Mouse (Mus musculus): ENCODE results near the gene Dzank1. TPM values are rescaled to one million over a fixed set of nuclear protein-coding genes. Genes with fewer than 3 reads are reported as not detected.

Dzank1 gene
- polyA plus RNA-seq, 2 experiments: 0.02 to 0.17 TPM

DNA sequence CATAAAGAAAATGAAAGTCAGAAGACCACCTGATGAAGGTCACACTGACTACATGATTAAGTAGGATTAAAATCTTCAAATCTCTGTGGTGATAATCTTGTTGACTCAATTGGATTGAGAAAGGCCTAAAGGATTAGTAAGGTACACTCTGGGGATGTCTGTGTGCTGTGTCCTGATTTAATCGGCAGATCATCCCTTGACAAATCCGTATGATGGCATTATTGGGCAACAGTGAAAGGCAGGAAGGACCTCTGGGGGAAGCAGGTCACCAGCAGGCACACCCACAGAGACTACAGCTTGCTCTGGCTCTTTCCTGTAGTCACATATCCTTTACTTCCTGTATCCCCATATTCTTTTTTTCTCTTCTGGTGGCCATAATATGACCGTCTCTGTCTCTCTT, 7.4 kb downstream of the Dzank1 start:
- no peaks in the 10 kb centered on the region for H3K9me3 ChIP-seq (ENCODE audit: control insufficient read depth, low read length)
- no peak for TF ChIP-seq CTCF (IDR thresholded peaks at IDR 0.05; ENCODE audit: low read depth)
- no peak for TF ChIP-seq EP300 (IDR thresholded peaks at IDR 0.05; ENCODE audit: low read depth)
- no peak for ATAC-seq (ENCODE audit: insufficient read depth)
- no peak overlapping the region for H3K9ac ChIP-seq (replicated peaks)
- no peak overlapping the region for H3K4me3 ChIP-seq (ENCODE audit: insufficient read depth in 1 of 2, low read depth in 2 of 2, low read length in 2 of 2)
- WGBS (ENCODE audit: insufficient replicate concordance): 47% methylated on average over 3 of the region's 3 CpGs
- H3K36me3 ChIP-seq (replicated peaks; ENCODE audit: control insufficient read depth, insufficient read depth, low read depth): no peaks in the 10 kb centered on the region
- no peak overlapping the region for H3K27ac ChIP-seq
- no peak for DNase-seq (ENCODE audit: low read depth in 3 of 3, low spot score in 3 of 3)
- no peaks in the 10 kb centered on the region for H3K27me3 ChIP-seq (ENCODE audit: control insufficient read depth, insufficient read depth, low read length)
- H3K4me2 ChIP-seq (ENCODE audit: low read depth): no peak overlapping the region
- H3K4me1 ChIP-seq (replicated peaks; ENCODE audit: control insufficient read depth in 2 of 2, insufficient read depth in 2 of 2, low read length in 1 of 2): no peaks in the 10 kb centered on the region

DNA sequence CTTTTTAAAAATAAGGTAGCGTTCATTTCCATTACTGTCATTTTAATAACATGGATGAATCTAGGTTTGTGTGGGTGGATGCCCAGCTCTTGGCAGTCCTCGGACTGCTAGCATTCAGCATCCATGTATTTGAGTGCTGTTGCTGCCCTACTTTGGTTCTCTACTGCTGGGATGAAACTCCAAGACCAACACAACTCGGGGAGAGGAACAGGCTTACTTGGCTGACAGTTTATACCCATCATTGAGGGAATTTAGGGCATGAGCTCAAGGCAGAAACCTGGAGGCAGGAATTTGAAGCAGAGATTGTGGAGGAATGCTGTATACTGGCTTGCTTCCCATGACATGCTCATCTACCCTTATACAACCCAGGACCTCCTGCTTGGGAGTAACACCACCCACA, 12.6 kb downstream of the Dzank1 start:
- H3K27ac ChIP-seq: no peak overlapping the region
- H3K27me3 ChIP-seq (ENCODE audit: control insufficient read depth, insufficient read depth, low read length): no peaks in the 10 kb centered on the region
- H3K4me2 ChIP-seq (ENCODE audit: low read depth): no peak overlapping the region
- H3K9ac ChIP-seq (replicated peaks): no peak overlapping the region
- DNase-seq (ENCODE audit: low read depth in 3 of 3, low spot score in 3 of 3) (no peak), ATAC-seq (ENCODE audit: insufficient read depth) (no peak)
- TF ChIP-seq CTCF (IDR thresholded peaks at IDR 0.05; ENCODE audit: low read depth) (no peak), EP300 (IDR thresholded peaks at IDR 0.05; ENCODE audit: low read depth) (no peak)
- WGBS (ENCODE audit: insufficient replicate concordance): 50% methylated on average over 3 of the region's 3 CpGs
- no peaks in the 10 kb centered on the region for H3K36me3 ChIP-seq (replicated peaks; ENCODE audit: control insufficient read depth, insufficient read depth, low read depth)
- H3K9me3 ChIP-seq (ENCODE audit: control insufficient read depth, low read length): no peaks in the 10 kb centered on the region
- H3K4me1 ChIP-seq (replicated peaks; ENCODE audit: control insufficient read depth in 2 of 2, insufficient read depth in 2 of 2, low read length in 1 of 2): no peaks in the 10 kb centered on the region
- H3K4me3 ChIP-seq (ENCODE audit: insufficient read depth in 1 of 2, low read depth in 2 of 2, low read length in 2 of 2): no peak overlapping the region

DNA sequence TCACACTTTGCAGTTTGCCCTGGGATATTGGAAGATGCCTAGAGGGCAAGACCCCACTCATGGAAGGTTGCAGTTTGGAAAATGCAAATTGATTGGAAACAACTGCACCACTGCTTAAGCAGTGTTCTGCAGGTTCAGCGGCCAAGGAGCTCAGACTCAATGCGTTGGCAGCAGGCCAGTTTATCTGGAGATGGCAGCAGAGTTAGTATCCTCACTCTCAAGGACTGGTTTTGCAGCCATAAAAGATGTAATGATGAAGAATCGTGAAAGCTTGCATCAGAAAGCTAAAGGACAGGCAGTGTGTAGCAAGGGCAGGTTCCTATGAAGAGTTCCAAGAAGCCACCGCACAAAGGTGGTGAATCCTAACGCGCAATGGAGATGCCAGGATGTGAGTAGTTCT, 25.1 kb downstream of the Dzank1 start:
- no peak for ATAC-seq (ENCODE audit: insufficient read depth)
- Histone ChIP-seq H3K4me1 (replicated peaks; ENCODE audit: control insufficient read depth in 2 of 2, insufficient read depth in 2 of 2, low read length in 1 of 2) (no peaks in the 10 kb centered on the region), H3K9ac (replicated peaks) (no peak overlapping the region), H3K4me3 (ENCODE audit: insufficient read depth in 1 of 2, low read depth in 2 of 2, low read length in 2 of 2) (no peak overlapping the region), H3K9me3 (ENCODE audit: control insufficient read depth, low read length) (no peaks in the 10 kb centered on the region), H3K4me2 (ENCODE audit: low read depth) (no peak overlapping the region), H3K27ac (no peak overlapping the region), H3K36me3 (replicated peaks; ENCODE audit: control insufficient read depth, insufficient read depth, low read depth) (no peaks in the 10 kb centered on the region), H3K27me3 (ENCODE audit: control insufficient read depth, insufficient read depth, low read length) (no peaks in the 10 kb centered on the region)
- 72% methylated on average over 6 of the region's 6 CpGs for WGBS (ENCODE audit: insufficient replicate concordance)
- no peak for TF ChIP-seq EP300 (IDR thresholded peaks at IDR 0.05; ENCODE audit: low read depth)
- no peak for TF ChIP-seq CTCF (IDR thresholded peaks at IDR 0.05; ENCODE audit: low read depth)
- no peak for DNase-seq (ENCODE audit: low read depth in 3 of 3, low spot score in 3 of 3)

DNA sequence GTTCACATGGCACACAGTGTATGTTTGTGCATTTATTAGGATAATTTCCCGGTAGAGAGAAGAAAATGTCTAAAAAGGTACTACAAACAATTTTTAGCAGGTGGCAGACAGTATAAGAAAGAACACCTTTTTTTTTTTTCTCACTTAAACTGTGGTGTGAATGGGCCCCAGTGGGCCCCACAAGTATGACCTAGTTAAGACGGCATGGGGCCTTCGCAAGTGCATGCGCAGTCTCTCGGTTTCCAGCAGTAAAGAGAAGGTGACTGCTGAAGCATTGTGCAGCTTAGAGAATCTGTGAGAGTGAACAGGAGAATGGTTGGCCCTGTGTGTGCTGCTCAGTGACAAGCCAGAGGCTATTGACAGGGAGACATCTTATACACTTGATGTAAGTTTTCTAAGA, 37.9 kb downstream of the Dzank1 start:
- Histone ChIP-seq H3K9ac (replicated peaks) (no peak overlapping the region), H3K4me1 (replicated peaks; ENCODE audit: control insufficient read depth in 2 of 2, insufficient read depth in 2 of 2, low read length in 1 of 2) (no peaks in the 10 kb centered on the region), H3K27ac (no peak overlapping the region), H3K4me2 (ENCODE audit: low read depth) (no peak overlapping the region), H3K36me3 (replicated peaks; ENCODE audit: control insufficient read depth, insufficient read depth, low read depth) (no peaks in the 10 kb centered on the region), H3K9me3 (ENCODE audit: control insufficient read depth, low read length) (no peaks in the 10 kb centered on the region), H3K4me3 (ENCODE audit: insufficient read depth in 1 of 2, low read depth in 2 of 2, low read length in 2 of 2) (no peak overlapping the region), H3K27me3 (ENCODE audit: control insufficient read depth, insufficient read depth, low read length) (no peaks in the 10 kb centered on the region)
- WGBS (ENCODE audit: insufficient replicate concordance): 75% methylated on average over 5 of the region's 5 CpGs
- no peak for ATAC-seq (ENCODE audit: insufficient read depth)
- DNase-seq (ENCODE audit: low read depth in 3 of 3, low spot score in 3 of 3): no peak
- TF ChIP-seq CTCF (IDR thresholded peaks at IDR 0.05; ENCODE audit: low read depth) (no peak), EP300 (IDR thresholded peaks at IDR 0.05; ENCODE audit: low read depth) (no peak)

DNA sequence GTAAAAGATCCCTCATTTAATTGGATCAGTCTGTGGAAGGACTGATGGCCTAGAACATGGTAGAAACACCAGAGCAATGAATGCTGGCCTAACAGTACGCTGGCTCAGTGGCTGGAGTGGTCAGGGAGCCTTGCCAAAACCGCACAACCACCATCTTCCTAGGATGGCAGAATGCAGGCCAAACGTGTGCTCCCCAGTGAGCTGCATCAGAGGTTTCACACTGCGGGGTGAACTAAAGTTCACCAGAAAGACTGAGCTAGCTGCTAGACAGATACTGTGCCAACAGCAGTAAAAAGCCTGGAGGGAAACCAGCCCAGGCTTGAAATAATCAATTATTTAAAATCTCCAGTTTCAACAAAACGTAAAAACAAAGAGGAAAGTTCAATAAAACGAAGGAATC, 39.7 kb downstream of the Dzank1 start:
- ATAC-seq (ENCODE audit: insufficient read depth) (no peak), DNase-seq (ENCODE audit: low read depth in 3 of 3, low spot score in 3 of 3) (no peak)
- Histone ChIP-seq H3K27ac (no peak overlapping the region), H3K4me2 (ENCODE audit: low read depth) (no peak overlapping the region), H3K27me3 (ENCODE audit: control insufficient read depth, insufficient read depth, low read length) (no peaks in the 10 kb centered on the region), H3K9ac (replicated peaks) (no peak overlapping the region), H3K9me3 (ENCODE audit: control insufficient read depth, low read length) (no peaks in the 10 kb centered on the region), H3K36me3 (replicated peaks; ENCODE audit: control insufficient read depth, insufficient read depth, low read depth) (no peaks in the 10 kb centered on the region), H3K4me1 (replicated peaks; ENCODE audit: control insufficient read depth in 2 of 2, insufficient read depth in 2 of 2, low read length in 1 of 2) (no peaks in the 10 kb centered on the region), H3K4me3 (ENCODE audit: insufficient read depth in 1 of 2, low read depth in 2 of 2, low read length in 2 of 2) (no peak overlapping the region)
- TF ChIP-seq EP300 (IDR thresholded peaks at IDR 0.05; ENCODE audit: low read depth): no peak
- no peak for TF ChIP-seq CTCF (IDR thresholded peaks at IDR 0.05; ENCODE audit: low read depth)
- WGBS (ENCODE audit: insufficient replicate concordance): 61% methylated on average over 6 of the region's 6 CpGs
